Mouse (Mus musculus) small intestine, adult 2 months (tissue): ENCODE results near the gene Tmem87b.

ENCODE experiments used
- CTCF ChIP-seq: fragments of 200-500 bp; IDR thresholded peaks from 2 replicates; pipeline ENCODE4 v1.5.1; 2012; ENCODE audit warnings: low read depth, mild to moderate bottlenecking, control low read depth, inconsistent platforms, low read length, moderate library complexity, mixed read lengths; ENCODE audit not compliant: insufficient replicate concordance, insufficient read length; ENCODE audit errors: extremely low read depth
- POLR2A ChIP-seq: fragments of 200-500 bp; IDR thresholded peaks from 2 replicates; pipeline ENCODE4 v1.6.1; 2012; ENCODE audit warnings: low read depth, mild to moderate bottlenecking, control low read depth, inconsistent platforms, low read length, moderate library complexity

GRCm38 (mm10) chr2:128862636-128863035 is 44.7 kb downstream of the Tmem87b start, which contains the start of gene Fbln7:
- TF ChIP-seq CTCF: no peak
- no peak for TF ChIP-seq POLR2A
